Mouse (Mus musculus) layer of hippocampus, adult 2 months (tissue): ENCODE results near the gene Asic5. TPM values are rescaled to one million over a fixed set of nuclear protein-coding genes. Genes with fewer than 3 reads are reported as not detected.

Source experiments
- DNase-seq, 2 experiments: peaks; one replicate each; pipeline ENCODE4 v3.0.0; 2022; ENCODE audit warnings: low spot score in 2 of 2
- H3K27ac ChIP-seq: fragments of 200-600 bp; 2 replicates; pipeline ENCODE4 v1.8.1; 2022
- H3K4me3 ChIP-seq: fragments of 200-600 bp; 2 replicates; pipeline ENCODE4 v1.8.1; 2022; ENCODE audit warnings: mild to moderate bottlenecking
- CTCF ChIP-seq: fragments of 200-600 bp; conservative IDR thresholded peaks from 2 replicates; pipeline ENCODE4 v1.8.1; 2022; ENCODE audit warnings: antibody characterized with exemption, mild to moderate bottlenecking, moderate library complexity
- total RNA-seq, 2 experiments: library from RNA; stranded (reverse); gene quantifications; 2 replicates each; pipeline ENCODE4 v1.2.3; 2021

The Asic5 gene
- total RNA-seq, 2 experiments from 2014 or later = not detected

DNA sequence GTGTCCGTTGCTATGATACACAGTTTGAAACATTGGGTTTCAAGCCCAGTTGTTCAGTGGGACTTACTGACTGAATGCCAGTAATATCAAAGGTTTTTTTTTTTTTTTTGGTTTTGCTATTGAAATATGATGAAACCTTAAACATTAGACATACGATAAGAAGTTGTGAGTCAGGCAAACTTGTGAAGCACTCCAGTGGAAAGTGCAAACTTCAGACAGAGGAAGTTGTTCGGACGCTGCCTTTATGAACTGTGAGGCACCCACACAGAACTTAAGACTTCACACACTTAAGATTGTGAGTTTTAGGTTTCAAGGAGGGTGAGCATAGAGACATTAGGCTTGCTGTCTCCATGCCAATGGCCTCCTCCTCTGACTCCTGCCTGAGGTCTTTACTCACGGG, 514 bp upstream of the Asic5 start:
- Histone ChIP-seq H3K27ac (peak overlapping the region; percentile 78), H3K4me3 (no peak overlapping the region)
- no peak for DNase-seq
- TF ChIP-seq CTCF = no peak

DNA sequence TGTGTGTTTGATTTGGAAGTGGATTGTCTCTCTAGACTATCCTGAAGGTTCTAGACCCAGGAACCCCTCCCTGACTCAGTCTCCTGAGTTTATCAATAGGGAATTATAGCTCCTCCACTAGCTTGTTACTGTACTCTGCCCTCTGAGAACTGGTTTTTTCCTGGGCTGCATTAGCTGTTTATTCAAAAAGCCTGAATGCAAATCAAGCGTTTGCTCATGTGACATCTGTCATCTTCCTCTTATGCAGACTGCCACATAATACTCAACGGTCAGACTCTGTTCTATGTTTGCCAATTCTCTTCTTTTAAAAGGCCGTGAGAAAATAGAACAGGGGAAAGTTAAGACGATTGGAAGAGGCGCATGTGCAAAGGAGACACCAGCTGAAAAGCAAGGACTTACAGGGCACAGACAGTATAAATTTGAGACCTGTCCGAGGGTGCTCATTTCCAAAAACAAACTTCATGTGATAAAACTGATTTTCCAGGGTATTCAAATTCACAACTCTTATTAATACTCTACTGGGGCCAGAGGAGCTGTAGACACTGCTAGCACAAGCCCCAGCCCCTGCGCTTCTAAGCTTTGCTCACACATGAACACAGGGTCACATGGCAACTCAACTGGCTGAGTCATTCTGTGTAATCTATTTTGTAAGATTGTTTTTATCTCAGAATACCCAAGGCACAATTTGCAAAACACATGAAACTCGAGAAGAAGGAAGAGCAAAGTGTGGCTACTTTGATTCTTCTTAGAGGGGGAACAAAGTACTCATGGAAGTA, 1.2 kb downstream of the Asic5 start:
- Histone ChIP-seq H3K27ac (peak overlapping the region; percentile 78), H3K4me3 (no peak overlapping the region)
- DNase-seq = no peak
- no peak for TF ChIP-seq CTCF

DNA sequence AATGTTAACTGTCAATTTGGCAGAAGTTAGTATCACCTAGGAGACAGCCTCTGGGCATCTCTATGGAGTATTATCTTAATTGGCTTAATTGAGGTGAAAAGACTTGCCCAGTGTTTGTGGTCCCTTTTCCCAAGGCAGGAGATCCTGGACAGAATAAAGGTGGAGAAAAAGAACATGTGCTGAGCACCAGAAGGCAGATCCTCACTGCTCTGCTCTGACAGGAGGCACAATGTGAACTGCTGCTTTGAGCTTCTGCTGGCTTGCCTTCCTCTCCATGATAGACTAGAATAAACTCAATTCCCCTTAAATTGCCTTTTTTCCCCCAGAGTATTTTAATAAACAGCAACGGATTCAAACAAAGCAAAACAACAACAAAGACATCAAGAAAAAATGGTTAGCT, 3.0 kb downstream of the Asic5 start:
- DNase-seq = peak in 1 of 2 experiments; percentile 41
- no peak for TF ChIP-seq CTCF
- H3K4me3 ChIP-seq = no peak overlapping the region
- peak overlapping the region; percentile 78 for H3K27ac ChIP-seq

DNA sequence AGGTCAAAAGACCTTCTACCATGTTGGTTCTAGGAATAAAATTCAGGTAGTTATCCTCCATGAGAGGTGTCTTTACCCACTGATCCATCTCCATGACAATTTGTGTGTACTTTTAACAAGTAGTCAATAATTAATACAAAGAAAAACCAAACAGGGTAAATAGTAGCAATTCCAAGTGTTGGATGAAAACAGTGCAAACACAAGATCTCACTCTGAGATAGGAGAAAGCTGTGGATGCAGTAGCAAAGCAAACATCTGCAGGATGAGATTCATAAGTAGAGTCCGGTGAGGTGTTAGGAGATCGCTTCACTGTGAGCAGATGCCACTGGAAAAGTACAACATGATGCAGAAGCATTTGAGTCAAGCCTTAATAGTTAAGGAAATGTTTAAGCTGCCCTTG, 4.0 kb downstream of the Asic5 start:
- H3K4me3 ChIP-seq = no peak overlapping the region

DNA sequence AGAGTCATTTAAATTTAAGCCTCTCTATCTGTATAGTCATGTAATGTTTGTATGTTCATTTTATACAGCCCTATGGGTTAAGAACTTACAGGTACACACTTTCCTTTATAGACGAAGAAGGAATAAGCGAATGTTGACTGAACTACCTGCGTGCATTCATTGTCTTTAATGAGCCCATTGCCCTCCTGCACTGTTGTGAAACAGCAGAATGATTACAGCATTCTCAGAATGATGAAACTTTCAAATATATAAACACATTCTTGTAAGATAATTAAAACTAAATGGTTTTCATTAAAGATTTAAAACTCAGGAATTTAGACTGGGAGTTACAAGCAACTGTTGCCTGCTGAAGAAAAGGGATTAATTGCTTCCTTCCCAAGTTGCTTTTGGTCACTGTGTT, 5.5 kb downstream of the Asic5 start:
- no peak for DNase-seq
- H3K27ac ChIP-seq = no peak overlapping the region
- TF ChIP-seq CTCF = no peak
- H3K4me3 ChIP-seq = no peak overlapping the region

More for the DNA sequence above, 4.0 kb downstream of the Asic5 start:
- no peak for DNase-seq
- no peak for TF ChIP-seq CTCF
- no peak overlapping the region for H3K27ac ChIP-seq

DNA sequence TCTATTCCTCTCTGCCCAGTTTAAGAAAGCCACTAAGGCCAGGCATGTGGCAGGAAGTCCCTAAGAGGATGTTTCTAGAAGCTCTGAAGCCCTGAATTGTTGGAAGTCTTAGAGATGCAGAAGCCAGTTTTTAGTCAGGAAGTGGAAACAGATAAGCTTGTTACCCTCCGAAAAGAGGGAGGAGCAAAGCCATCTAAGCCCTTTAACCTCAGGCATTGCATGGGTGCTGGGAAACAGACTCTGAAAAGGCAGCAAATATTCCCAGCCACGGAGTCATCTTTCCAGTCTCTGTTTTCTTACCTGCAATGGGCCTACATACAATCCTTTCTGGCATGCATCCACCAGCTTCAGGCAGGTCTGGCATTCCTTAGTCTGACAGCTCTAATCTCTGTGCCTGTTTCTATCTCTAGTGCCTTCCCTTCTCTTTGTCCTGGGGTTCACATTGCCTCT, 7.6 kb downstream of the Asic5 start:
- H3K4me3 ChIP-seq = no peak overlapping the region
- no peak for TF ChIP-seq CTCF
- no peak for DNase-seq
- H3K27ac ChIP-seq = no peak overlapping the region; the same call in 1 of the 2 replicates

DNA sequence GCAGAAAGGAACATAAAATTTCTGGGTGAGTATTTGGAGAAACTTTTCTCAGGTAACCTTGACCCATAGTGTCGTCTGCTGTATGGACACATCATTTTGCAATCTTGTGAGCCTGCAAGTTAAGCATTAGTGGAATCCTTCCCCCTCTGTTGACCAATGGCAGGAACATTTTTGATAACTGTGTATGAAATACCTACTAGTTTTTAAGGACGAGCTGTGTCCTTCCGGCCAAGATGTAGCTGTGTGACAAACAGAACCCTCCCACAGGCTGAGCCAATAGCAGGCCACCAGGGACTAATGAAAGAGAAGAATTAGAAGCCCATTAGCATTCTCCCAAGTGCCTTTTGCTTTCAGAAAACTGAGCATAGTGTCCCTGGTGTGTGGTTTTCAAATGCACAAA, 8.4 kb downstream of the Asic5 start:
- TF ChIP-seq CTCF = no peak
- H3K27ac ChIP-seq = no peak overlapping the region; the same call in 1 of the 2 replicates
- no peak for DNase-seq
- H3K4me3 ChIP-seq = no peak overlapping the region

DNA sequence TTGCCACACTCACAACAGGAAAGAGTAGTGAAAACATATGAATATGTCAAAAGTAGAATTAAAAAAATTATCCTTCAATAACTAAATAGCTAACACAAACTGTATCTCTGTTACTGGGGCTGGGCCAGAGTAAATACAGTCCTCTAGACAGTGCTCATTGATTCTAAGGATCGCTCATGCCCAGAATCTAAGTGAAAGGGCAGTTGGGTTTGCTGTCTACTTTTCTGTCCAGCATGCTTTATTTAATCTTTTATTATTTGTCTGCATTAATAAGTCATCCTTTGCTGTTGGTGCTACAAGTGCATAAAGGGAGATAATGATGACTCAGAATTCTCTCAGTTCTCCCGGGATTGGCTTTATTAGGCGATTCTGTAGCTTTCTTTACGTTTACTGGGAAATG, 13.3 kb downstream of the Asic5 start:
- TF ChIP-seq CTCF = no peak
- no peak for DNase-seq

DNA sequence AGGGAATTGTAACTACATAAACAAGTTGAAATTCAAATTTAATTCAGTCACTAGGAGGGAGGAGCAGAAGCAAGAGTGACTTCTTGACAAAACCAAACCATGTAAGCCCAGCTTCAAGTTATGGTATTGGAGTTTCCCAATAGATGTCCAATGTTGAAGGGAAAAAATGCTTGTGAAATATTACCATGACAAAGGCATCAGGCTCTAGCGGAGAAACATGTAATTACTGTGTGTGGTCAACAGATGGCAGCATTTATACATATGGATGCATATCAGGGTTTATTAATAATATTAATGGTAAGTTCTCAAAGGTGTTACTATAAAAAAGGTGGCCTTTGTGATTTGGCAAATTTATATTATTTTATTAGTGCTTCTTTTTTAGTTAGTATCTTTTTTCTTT, 13.9 kb downstream of the Asic5 start:
- Histone ChIP-seq H3K27ac (no peak overlapping the region), H3K4me3 (no peak overlapping the region)
- DNase-seq = peak; percentile 40 to 56
- peak; percentile 87 for TF ChIP-seq CTCF

More for the DNA sequence above, 13.3 kb downstream of the Asic5 start:
- H3K27ac ChIP-seq = no peak overlapping the region
- no peak overlapping the region for H3K4me3 ChIP-seq

DNA sequence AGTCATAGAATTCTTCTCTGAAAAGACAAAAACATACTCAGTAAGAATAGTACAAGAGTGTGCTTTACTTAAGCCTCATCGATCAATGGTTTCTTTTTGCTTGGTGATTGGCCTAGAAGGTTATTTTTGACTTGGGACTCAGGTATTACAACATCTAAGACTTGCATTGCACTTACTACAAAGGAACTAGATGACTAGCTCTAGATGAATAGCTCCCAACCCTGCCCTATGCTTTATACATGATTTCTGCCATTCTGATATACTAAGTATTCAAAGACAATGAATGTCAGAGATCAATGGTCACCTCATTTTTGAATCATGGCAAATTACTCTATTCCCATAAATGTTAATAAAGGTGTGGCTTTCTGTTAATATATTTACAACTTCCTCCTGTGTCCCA, 24.9 kb downstream of the Asic5 start:
- no peak overlapping the region for H3K4me3 ChIP-seq
- DNase-seq = no peak
- no peak for TF ChIP-seq CTCF
- H3K27ac ChIP-seq = no peak overlapping the region

DNA sequence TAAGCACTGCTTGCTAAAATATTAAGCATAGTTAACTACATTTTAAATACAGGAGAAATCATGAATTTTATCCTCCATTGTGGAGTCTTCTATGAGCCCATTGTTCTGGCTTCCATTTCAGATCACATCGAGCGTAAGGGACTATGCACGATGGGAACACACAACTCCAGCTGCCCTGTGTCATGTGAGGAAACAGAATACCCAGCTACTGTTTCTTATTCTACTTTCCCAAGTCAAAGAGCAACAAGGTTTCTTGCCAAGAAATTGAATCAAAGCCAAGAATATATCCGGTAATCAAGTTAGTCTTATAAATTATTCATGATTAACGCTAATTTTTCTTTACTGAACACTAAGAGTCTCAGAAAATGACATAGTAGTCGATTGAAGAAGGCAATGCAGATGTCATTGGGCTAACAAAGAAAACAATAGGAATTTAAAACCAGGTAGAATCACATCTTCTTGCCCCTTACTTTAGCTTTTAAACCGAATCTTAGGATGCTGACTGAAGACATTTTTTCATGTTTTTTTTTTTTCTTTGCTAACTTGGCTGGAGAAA, 32.1 kb downstream of the Asic5 start:
- H3K27ac ChIP-seq = no peak overlapping the region
- no peak for DNase-seq
- no peak overlapping the region for H3K4me3 ChIP-seq
- no peak for TF ChIP-seq CTCF

DNA sequence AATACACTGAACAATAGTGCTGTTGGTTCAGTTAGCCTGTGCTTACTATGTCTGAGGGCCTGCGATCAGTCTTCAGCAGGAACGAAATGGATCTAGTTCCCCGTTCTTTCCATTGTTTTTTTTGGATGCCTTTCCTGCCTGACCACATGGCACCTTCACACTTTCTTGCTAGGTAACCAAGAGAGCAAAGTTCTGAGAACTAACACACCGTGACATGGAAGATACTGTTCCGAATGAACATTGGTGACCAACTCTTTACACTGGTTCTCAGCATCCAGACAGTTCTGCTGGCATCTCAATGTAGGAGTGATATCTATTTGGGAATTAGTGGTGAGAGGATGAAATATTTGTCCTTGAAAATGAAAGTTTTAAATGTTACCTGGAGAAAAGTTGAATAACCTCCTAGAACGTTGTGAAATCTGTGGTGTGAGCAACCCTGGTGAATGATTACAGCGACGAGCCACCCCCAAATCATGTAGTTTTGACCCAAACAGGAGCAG, 40.4 kb downstream of the Asic5 start:
- TF ChIP-seq CTCF = no peak
- no peak overlapping the region for H3K4me3 ChIP-seq
- DNase-seq = no peak
- no peak overlapping the region for H3K27ac ChIP-seq

DNA sequence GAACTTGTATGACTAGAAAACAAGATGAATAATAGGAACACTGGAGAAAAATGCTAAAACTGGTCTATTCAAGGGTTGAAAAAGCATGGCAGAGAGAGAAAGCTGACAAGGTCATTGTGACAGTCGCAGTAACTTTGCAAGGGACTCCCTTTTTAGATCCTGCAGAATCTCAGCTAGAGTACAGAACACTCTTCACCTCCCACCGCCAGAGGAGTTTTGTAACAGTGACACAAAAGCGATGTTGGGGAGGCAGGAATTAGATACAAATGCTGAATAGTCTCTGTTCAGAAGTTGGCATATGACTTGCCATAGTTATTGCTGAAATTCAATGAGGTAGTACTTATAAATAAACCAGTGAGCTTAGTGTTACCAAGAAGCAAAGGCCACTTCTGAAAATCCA, 41.0 kb downstream of the Asic5 start:
- no peak overlapping the region for H3K4me3 ChIP-seq
- no peak for DNase-seq
- no peak overlapping the region for H3K27ac ChIP-seq
- TF ChIP-seq CTCF = no peak

DNA sequence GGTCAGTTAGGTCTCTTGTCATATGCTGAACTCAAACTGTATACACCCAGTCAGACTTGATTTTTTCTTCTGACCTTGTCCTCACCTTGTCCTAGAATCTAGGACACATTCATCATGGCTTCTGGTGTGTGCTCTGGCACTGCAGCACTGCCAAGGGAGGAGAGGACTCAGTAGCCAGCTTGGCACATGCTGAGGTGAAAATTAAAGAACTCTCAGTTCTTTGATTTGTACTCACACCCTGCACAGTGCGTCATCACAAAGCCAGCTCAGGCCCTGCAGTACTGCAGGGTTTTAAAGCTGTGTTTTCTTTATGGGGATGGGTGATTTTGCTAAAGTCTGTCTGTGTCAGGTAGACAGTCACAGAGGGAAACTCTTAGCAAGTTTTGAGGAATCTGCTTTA, 45.2 kb downstream of the Asic5 start:
- DNase-seq = no peak
- Histone ChIP-seq H3K27ac (no peak overlapping the region), H3K4me3 (no peak overlapping the region)
- no peak for TF ChIP-seq CTCF
